Mouse (Mus musculus): ENCODE results near the gene Grpel1. TPM values are rescaled to one million over a fixed set of nuclear protein-coding genes. Genes with fewer than 3 reads are reported as not detected.

Gene Grpel1
- total RNA-seq, 2 experiments from 2014 or later = 21.7 to 22.4 TPM

- no peak for DNase-seq (ENCODE audit: low spot score in 2 of 2)
Measured at GRCm38 (mm10) chr5:36460712-36461111, 4.1 kb upstream of the Grpel1 start.

GRCm38 (mm10) chr5:36461231-36461630, 3.6 kb upstream of the Grpel1 start:
- DNase-seq (ENCODE audit: low spot score in 2 of 2) = no peak

DNA sequence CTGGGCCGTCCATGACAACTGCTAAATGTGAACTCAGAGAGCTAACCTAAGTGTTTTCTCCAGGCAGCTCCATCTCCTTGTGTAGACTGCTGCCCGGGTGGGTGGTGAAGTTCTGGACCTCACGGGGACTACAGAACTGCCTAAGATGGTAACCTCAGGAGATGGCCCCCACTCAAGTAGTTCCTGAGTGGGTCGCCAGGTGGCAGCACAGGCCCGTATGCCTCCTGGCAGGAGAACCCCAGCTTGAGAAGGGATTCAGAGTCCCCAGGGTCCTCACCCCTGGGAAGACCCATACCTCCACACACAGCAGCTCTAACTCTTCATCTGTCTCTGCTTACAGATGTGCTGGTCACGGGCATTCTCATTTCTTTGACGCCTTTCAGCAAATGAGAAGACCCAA, 2.0 kb upstream of the Grpel1 start:
- DNase-seq (ENCODE audit: low spot score in 2 of 2) = peak; percentile 82 to 85

DNA sequence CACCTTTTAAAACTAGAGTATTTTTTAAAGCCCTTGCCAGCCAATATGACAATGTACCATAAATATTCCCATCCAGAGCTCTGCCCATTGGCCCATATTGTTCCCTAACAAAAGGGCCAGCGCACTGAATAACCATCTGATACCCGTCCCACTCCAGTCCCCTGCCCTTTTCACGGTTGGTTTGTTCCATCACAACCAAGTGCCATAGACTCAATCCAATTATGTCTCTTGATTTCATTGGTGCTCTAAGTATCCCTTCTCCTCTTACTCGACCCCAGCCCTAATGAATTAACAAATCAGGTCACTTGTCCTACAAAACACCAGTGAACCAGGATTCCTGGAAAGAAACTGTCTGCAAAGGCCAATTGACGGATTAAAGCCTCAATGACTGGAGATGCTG, 1.4 kb upstream of the Grpel1 start:
- no peak for DNase-seq (ENCODE audit: low spot score in 2 of 2)

DNA sequence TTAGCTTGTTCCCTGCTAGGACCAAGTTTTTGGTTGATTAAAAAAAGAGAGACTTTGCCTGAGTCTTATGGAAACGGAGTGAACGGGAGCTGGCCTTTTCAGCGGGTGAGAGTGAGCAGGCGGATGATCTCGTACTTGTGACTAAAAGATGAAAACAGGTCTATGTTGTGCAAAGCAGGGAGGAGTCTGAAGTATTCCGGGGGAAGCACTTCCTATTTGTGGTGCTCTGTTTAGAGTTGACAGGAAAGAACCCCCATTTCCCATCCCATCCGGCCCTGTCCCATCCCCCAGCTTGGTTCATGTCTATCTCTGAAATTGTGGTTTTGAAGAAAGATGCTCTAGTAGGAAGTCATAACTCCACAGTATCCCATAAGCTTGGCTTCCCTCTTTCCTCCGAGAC, 1.1 kb downstream of the Grpel1 start:
- no peak for DNase-seq (ENCODE audit: low spot score in 2 of 2)

DNA sequence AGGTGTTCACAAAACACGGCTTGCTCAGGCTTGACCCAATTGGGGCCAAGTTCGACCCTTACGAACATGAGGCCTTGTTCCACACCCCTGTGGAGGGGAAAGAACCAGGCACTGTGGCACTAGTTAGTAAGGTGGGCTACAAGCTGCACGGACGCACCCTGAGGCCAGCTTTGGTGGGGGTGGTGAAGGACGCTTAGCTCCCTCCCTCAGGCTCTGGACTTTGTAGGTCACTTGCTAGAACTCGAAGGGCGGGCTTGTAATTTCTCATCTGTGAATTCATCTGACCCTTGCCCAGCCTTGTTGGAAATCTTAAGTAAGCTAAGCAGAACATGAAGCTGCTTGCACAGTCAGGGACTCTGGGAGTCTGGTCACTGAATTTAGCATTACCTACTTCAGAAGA, 6.4 kb downstream of the Grpel1 start:
- DNase-seq (ENCODE audit: low spot score in 2 of 2) = no peak

DNA sequence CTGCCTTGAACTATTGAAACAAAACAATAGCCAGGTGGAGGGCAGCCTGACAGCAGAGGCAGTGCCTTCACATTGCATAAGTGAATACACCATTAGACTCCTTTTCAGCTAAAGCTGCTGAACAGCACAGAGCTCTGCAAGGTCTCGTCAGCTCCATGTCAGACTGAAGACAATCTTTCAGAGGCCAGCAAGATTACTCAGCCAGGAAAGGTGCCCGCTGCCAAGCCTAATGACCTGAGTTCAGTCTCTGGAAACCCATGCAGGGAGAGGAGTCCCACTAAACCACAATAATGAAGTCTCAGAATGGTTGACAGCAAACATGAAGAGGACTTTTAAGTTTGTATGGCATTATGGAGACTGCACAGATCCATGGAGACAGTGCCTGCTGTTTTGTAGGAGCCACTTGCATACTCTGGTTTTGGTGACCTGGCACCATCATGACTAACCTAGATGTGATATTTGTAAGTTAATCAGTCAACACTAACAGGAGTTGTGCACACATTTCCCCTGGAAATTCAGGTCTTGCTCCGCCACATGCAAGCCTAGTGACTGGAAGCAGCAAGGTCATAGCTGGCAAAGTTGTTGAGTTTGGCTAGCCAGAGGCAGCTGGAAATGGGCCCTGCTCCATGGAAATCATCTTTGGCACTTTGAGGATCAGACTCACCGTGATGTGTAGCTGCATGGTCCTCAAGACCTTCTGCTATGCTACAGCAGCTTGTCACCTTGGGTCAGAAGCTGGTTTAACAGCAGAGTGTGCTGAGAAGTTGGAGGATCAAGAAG, 8.3 kb downstream of the Grpel1 start:
- no peak for DNase-seq (ENCODE audit: low spot score in 2 of 2)

DNA sequence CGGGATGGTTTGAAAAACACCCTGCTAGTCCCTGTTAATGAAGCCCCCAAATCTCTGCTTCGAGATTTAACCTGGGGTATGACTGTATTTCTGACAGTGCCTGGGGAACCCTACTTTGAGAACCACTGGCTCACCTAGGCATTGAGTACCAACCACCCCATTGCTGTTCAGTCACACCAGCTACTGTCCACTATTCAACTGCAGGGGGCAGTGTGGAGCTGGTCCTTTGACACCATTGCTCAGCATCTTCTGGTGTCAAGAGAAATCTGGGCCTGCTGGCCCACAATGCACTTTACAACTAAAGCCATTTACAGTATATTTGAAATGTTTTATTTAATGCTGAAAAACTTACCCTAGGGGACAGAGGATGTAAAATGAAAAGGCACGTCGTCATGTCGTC, 9.5 kb downstream of the Grpel1 start:
- DNase-seq (ENCODE audit: low spot score in 2 of 2) = peak; percentile 66 to 76

GRCm38 (mm10) chr5:36477486-36477885, 12.7 kb downstream of the Grpel1 start:
- no peak for DNase-seq (ENCODE audit: low spot score in 2 of 2)

DNA sequence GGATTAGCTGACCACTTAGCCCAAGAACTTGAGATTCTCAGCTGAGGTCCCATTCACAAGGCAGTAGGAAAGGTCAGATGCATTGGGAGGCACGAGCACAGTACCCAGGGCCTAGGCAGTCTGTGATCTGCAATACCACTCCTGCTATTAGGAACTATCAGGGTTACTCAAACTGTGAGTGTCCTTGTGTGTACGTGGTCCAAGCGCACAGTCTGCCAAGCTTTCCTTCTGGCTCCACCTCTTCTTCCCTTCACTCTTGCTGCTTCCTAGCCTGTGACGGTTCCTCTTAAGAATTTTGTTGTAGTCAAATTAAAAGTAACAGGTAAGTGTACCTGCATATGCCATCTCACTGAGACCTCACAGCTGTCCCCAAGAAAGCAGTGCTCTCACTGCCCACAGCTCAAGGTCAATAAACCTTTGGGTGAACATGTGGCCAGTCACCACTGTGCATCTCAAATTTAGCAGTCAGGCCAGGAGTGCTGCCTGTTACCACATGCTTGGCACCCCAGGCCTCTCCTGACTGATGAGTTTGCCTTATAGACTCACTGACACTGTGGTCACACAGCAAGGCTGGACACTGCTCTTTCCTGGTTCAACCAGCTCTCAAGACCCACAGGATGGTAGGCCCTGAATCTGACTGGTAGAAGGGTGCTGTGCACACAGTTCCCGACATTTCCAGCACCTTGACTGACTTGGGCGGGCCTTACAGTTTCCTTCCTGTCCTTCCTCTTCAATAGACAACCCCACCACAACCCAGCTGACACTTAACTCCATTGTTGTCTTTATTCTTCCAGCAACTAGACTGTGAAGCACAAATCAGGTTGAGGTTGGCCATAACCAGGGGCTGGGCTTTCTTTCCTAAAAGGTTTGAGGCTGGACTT, 14.0 kb downstream of the Grpel1 start:
- DNase-seq (ENCODE audit: low spot score in 2 of 2) = no peak

DNA sequence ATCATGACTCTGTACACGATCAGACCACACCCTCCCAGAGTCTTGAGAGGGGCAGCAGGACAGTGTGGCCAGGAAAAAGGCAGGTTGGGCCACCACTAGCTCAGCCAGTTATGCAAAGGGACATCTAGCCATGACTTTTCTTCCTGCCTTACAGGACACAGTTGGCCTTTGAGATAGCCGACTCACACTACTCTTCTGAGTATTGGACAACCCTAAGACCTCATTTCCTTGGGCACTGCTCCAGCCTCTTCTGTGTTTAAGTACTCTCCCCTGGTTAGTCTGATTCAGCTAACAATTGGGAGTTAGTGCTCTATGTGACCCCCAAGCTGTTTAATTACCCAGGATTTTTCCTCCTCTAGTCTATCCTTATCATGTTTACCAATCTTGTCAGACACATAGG, 14.9 kb downstream of the Grpel1 start:
- no peak for DNase-seq (ENCODE audit: low spot score in 2 of 2)

DNA sequence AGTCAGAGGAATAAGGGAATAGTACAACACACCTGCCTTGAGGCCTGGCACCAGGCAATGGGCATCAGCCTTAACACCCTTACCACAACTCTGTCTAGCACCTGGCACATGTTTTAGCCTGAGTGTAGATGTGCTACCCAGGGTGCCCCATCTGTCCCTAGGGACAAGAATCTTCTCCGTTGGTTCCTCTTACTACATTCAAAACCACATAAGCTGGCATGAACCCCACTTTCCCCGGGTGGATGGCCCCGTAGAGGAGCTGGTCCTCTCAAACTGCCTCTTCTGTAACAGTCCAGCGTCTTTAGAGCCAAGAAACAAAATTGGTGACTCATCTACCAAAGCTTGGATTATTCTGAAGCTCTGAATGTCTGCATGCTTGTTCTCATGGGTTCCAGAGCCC, 15.6 kb downstream of the Grpel1 start:
- no peak for DNase-seq (ENCODE audit: low spot score in 2 of 2)

DNA sequence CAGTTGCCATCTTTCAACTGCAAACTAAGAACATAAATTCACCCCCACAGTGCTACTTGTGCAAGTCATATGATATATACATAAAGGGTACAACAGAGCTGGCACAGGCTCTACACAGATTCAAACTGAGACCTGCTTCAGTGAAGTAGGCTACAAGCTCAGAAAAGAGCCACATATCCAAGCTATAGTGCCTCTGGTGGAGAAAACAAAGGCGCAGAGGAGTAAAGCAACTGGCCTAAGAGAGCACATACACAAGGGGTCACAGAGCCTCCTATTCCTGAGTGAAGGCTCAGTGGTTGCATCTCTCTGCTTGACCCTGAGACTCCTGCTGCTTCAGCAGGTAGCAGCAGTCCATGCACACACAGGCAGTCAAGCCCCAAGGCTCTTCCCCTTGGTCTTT, 16.3 kb downstream of the Grpel1 start:
- DNase-seq (ENCODE audit: low spot score in 2 of 2) = no peak

DNA sequence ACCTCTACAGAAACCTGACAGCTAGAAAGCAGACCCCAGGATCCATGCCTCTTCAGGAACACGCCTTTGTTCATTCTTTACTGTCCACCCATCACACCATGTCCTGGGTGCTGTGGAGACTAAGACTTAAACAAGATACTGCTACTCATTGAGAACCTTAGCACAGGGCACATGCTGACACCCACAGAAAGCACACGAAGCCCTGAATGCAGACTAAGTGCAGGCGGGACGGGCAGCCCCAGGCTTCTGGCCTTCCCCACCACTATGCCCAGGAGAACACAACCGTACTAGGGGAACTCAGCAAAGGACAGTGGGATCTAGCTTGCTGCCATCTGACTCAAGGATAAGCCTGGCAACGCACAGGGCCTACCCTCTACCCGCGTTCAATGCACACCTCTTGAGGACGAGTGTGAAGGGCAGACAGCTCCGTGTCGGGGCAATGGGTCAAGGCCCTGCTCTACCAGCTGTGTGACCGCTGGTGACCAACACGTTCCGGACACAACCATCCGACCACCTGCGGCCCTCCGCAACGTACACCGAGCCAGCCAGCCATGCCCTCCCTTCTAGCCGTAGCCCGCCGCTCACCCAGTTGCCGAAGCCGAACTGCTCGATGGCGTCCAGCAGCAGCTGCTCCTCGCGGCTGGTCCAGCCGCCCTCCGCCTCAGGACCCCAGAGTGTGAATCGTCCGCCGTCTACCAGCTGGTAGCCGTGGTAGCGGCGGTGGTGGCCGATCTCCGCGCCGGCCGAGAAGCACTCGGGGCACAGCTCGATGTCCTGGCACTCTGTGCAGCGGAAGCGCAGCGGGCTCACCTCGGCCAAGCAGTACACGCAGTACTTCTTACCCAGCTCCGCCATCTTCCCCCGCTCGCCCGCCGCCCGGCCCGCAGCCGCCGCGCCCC, 18.7 kb downstream of the Grpel1 start:
- DNase-seq (ENCODE audit: low spot score in 2 of 2) = peak; percentile 49 to 64

- DNase-seq (ENCODE audit: low spot score in 2 of 2) = peak; percentile 95 to 97
Measured at GRCm38 (mm10) chr5:36484171-36484990, 19.6 kb downstream of the Grpel1 start, which contains the start of the genes Tada2b and Ccdc96. Gene Tada2b (minus strand): TSS chr5:36484285. Gene Ccdc96 (plus strand): TSS chr5:36484588.

- DNase-seq (ENCODE audit: low spot score in 2 of 2) = no peak
Measured at GRCm38 (mm10) chr5:36485306-36485705, 20.5 kb downstream of the Grpel1 start.

- DNase-seq (ENCODE audit: low spot score in 2 of 2) = no peak
Measured at GRCm38 (mm10) chr5:36489225-36489624, 24.4 kb downstream of the Grpel1 start.

- DNase-seq (ENCODE audit: low spot score in 2 of 2) = peak in 1 of 2 experiments; percentile 39
Measured at GRCm38 (mm10) chr5:36493919-36494318, 29.1 kb downstream of the Grpel1 start.

- no peak for DNase-seq (ENCODE audit: low spot score in 2 of 2)
Measured at GRCm38 (mm10) chr5:36494709-36495108, 29.9 kb downstream of the Grpel1 start.

DNA sequence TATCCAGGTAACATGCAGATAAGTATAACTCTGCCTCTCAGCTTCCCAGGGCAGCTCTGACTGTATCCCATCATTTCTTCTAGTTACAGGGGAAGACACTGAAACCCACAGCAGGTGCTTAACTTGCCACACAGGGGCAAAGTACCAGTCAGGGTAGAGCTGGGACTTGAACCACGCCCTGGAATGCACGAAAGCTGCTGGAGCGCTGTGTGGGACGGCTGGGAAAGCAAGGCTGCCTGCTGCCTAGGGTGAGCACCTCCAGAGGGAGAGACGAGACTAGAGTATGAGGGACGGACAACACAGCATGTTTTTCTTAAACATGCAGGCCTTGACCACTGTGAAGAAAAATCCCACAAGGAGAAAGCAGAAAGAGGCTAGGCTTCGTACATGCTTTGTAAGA, 40.4 kb downstream of the Grpel1 start:
- DNase-seq (ENCODE audit: low spot score in 2 of 2) = no peak

All from layer of hippocampus, postnatal 10 days (tissue).